Mouse (Mus musculus) adrenal gland, postnatal 14 days (tissue): ENCODE measurements around the gene Gspt2. TPM values are rescaled to one million over a fixed set of nuclear protein-coding genes. Genes with fewer than 3 reads are reported as not detected.
"Not testable (repeated sequence)": the region's sequence is repeated elsewhere in the genome, so short reads cannot be mapped to it uniquely, and the experiment has no call there.

ENCODE experiments used
- DNase-seq: peaks from one replicate; pipeline ENCODE4 v3.0.0; 2021; ENCODE audit warnings: mixed read lengths
- long read RNA-seq, 2 experiments: library from polyadenylated mRNA; stranded (forward); transcript quantifications; one replicate each; pipeline ENCODE4 v2.0.0; 2021
- total RNA-seq: library from RNA; stranded (reverse); gene quantifications from 2 replicates; pipeline ENCODE4 v1.2.3, GENCODE M21; 2021

Gspt2 gene
- total RNA-seq = 9.8 and 10.4 TPM in 2 replicates
- long read RNA-seq, experiment 1, transcript Gspt2-201 (1 exons, 2,491 nt) = major isoform, 5 of 5 reads
- long read RNA-seq, experiment 1, partial matches to known transcripts = 0 of 5 reads
- long read RNA-seq, experiment 1, other reads (novel, unspliced or antisense) = 0 of 5 reads
- long read RNA-seq, experiment 2, partial matches to known transcripts = 0 of 1 reads
- long read RNA-seq, experiment 2, other reads (novel, unspliced or antisense) = 0 of 1 reads

DNA sequence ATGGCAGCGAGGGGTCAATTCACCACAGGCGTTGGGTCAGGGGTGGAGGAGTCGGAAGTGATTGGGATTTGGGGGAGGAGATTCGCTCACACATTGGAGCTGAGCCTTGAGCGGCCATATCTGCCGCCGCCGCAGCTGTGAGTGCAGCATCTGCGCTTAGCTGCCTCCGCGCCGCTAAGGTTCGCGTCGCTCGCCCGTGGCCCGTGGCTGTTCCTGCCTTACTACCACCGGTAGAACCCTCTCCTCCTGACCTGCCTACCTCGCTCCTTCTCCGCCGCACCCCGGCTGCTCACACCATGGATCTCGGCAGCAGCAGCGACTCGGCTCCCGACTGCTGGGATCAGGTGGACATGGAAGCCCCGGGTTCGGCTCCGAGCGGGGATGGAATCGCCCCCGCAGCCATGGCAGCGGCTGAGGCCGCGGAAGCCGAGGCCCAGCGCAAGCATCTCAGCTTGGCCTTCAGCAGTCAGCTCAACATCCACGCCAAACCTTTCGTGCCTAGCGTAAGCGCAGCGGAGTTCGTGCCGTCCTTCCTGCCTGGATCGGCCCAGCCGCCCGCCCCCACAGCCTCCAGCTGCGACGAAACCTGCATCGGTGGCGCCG is at the start of gene Gspt2:
TSS of gene Gspt2 (plus strand) at position 109 of the 603 bp plus-strand sequence.
- peak; percentile 74 for DNase-seq

GRCm38 (mm10) chrX:94624835-94625803 is 10.8 kb upstream of the Gspt2 start:
- peak; percentile 69 for DNase-seq

DNA sequence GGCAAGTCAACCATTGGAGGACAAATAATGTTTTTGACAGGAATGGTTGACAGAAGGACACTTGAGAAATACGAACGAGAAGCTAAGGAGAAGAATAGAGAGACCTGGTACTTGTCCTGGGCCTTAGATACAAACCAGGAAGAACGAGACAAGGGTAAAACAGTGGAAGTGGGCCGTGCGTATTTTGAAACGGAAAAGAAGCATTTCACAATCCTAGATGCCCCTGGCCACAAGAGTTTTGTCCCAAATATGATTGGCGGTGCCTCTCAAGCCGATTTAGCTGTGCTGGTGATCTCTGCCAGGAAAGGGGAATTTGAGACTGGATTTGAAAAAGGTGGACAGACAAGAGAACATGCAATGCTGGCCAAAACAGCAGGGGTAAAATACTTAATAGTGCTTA is 1.0 kb downstream of the Gspt2 start:
- no peak for DNase-seq

DNA sequence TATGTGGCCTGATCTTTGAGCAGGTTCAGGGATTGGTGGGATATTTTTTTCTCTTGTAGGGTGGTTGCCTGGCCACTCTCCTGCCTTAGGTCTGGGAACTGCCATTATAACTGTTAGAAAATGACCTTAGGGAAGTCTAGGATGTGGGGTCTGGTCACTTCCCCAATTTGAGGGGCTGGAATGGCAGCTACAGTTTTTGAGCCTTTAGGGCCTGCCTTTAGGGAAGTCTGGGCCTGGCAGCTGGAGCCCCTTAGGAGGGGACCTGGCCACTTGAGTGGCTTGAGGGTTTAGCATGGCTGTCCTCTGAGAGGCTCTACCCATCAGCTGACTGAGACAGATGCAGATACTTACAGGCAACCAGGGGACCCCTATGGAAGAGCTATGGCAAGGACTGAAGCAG is 12.7 kb downstream of the Gspt2 start:
- no peak for DNase-seq

- peak; percentile 11 for DNase-seq
Measured at GRCm38 (mm10) chrX:94657734-94658133, 21.9 kb downstream of the Gspt2 start.

DNA sequence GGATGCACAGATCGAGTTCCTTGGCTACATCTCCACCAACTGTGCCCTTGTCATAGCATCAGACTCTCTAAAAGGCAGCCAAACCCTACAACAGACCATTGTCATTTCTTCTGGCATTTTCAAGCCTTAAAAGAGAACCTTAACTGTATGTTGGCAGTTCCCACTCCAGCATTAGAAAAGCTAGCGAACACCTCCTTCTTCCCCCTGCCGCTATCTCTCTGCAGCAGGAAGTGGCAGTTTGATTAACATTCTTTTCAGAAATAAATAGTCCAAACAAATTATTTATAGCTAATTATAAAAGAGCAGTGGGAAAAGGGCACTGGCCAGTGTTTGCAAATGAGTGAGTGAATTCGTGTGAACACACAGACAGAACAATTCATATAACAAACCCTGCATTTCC is 34.9 kb downstream of the Gspt2 start:
- no peak for DNase-seq

DNA sequence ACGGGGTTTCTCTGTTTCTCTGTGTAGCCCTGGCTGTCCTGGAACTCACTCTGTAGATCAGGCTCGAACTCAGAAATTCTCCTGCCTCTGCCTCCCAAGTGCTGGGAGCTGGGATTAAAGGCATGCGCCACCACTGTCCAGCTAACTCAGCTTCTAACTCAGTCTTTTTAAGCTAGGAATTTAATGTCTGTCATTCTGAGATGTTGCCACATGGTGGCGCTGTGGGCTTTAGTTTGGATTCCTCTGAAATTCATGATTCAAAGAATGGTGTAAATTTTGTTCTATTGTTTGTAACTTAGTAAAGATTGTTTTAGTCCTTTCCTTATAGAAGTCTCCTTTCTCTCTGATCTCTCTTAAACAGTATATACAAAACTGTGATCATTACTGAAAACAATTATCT is 39.1 kb downstream of the Gspt2 start:
- DNase-seq = peak; percentile 10

DNA sequence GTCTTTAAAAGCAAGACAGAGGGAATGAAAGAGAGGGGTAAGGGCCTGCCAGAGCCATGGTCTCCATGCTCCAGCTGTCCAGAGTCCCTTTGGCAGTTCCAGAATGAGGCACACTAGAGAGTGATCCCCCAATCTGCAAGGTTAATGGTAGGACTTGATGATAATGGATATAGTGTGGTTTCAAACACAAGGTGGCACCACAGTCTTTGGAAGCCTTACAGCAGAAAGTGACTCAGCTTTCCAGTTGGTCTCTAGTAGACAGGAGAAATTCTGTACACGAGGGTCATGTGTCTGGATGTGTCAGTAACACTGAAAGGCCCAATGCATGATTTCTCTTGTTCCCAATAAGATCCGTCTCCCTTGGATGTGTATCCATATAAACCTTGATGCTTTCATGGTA is 45.7 kb downstream of the Gspt2 start:
- not testable (repeated sequence) for DNase-seq

DNA sequence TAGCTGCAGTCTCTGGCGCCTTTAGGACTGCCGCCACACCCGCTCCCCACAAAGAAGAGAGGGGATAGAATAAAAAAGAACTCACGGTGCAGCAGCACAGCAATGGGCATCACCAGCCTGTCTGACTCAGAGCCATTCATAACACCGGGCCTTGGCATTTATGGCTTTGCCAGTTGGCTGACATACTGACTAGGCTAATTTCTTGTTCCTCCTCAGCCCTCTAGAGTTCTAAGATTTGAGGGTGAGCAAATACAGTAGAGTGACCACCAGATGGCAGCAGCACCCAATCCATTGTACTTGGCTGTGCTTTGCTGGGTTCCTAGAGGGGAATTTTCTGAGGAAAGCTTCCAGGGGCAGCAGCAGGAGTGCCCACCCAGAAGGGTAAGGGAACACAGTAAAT is 53.7 kb downstream of the Gspt2 start:
- peak; percentile 67 for DNase-seq

Other genes with a start within 250 kb of the Gspt2 start
- gene Maged1, start 93.9 kb upstream of the Gspt2 start, total RNA-seq = 223 and 229 TPM in 2 replicates
- 9.5 and 10.5 TPM in 2 replicates for gene Zxdb, start 88.5 kb downstream of the Gspt2 start, total RNA-seq